Mouse (Mus musculus): ENCODE data around the gene Spi1.

GRCm38 (mm10) chr2:91090208-91090607 lies 8.0 kb downstream of the Spi1 start:
- TF ChIP-seq ZNF384 (IDR thresholded peaks at IDR 0.05; ENCODE audit: low read depth, low read length) (no peak), ZC3H11A (IDR thresholded peaks at IDR 0.05; ENCODE audit: borderline replicate concordance, low read depth, low read length) (no peak)

All from ES-E14 (cell line).